Mouse (Mus musculus) midbrain, embryonic 12.5 days (tissue): ENCODE results near the gene Klf7. TPM values are rescaled to one million over a fixed set of nuclear protein-coding genes. Genes with fewer than 3 reads are reported as not detected.
A peak's percentile ranks its signal among the peaks of the same experiment; 100 is the strongest.

Experiments
- ATAC-seq: fragments of 200-750 bp; cut with Nextera tagmentation; 2 replicates; pipeline ENCODE4 v1.8.0; 2017; ENCODE audit warnings: low read depth, moderate TSS enrichment, moderate library complexity; ENCODE audit not compliant: low FRiP score
- H3K27ac ChIP-seq: fragments of 300-500 bp; sonication (generic); replicated peaks from 2 replicates; pipeline ENCODE4 v1.5.1; 2016; ENCODE audit warnings: mild to moderate bottlenecking
- H3K27me3 ChIP-seq: fragments of 300-500 bp; sonication (generic); 2 replicates; pipeline ENCODE4 v1.6.1; 2016; ENCODE audit warnings: mild to moderate bottlenecking
- H3K36me3 ChIP-seq: fragments of 300-500 bp; sonication (generic); 2 replicates; pipeline ENCODE4 v1.6.1; 2016
- H3K4me1 ChIP-seq: fragments of 300-500 bp; sonication (generic); 2 replicates; pipeline ENCODE4 v1.6.1; 2016
- H3K4me2 ChIP-seq: fragments of 300-500 bp; sonication (generic); replicated peaks from 2 replicates; pipeline ENCODE4 v1.6.1; 2016; ENCODE audit warnings: mild to moderate bottlenecking, moderate library complexity
- H3K4me3 ChIP-seq: fragments of 300-500 bp; sonication (generic); 2 replicates; pipeline ENCODE4 v1.5.1; 2016; ENCODE audit warnings: mild to moderate bottlenecking
- H3K9ac ChIP-seq: fragments of 300-500 bp; sonication (generic); replicated peaks from 2 replicates; pipeline ENCODE4 v1.6.1; 2016; ENCODE audit warnings: mild to moderate bottlenecking, moderate library complexity
- H3K9me3 ChIP-seq: fragments of 300-500 bp; sonication (generic); 2 replicates; pipeline ENCODE4 v1.6.1; 2016; ENCODE audit warnings: mild to moderate bottlenecking
- WGBS: fragments of 180-500 bp; shearing (Covaris S2); methylation state at CpG from one replicate; pipeline ENCODE4 v1.1.7; 2016; 5-methylcytosine and 5-hydroxymethylcytosine counted together
- polyA plus RNA-seq: library from polyadenylated mRNA; unstranded; fragments of >200 nt; fragmentation: Nextera tagmentation; extraction: Ambion mirVana; gene quantifications from 2 replicates; pipeline ENCODE4 v1.2.1, GENCODE M21; 2016

Klf7 gene
- polyA plus RNA-seq, 1 experiment from 2014 or later = 40.8 TPM

DNA sequence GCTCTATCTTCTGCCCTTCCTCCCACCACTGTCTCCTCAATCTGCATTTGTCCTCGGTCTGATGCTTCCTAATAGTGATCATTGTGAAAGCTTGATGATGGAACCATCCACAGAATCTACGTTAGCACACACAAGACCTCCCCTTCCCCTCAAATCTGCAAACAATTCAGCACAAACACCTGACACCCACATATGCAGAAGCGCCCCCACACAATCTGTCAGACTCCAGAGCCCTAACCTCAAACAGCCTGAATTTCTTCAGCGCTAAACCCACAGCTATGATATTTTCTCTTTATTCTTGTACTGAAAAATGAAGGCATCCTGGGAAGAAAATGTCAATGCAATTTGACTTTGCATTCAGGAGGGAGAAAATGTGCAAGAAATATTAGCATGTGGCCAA lies 66.1 kb downstream of the Klf7 start:
- ATAC-seq = no peak
- no peaks in the 10 kb centered on the region for H3K9me3 ChIP-seq
- no peaks in the 10 kb centered on the region for H3K36me3 ChIP-seq
- peaks cover 29% of the 10 kb centered on the region for H3K4me1 ChIP-seq
- no peak overlapping the region for H3K4me2 ChIP-seq
- H3K27ac ChIP-seq = peak overlapping the region; percentile 49
- 78% methylated on average over 4 of the region's 4 CpGs for WGBS
- no peak overlapping the region for H3K4me3 ChIP-seq
- no peak overlapping the region for H3K9ac ChIP-seq
- no peaks in the 10 kb centered on the region for H3K27me3 ChIP-seq

DNA sequence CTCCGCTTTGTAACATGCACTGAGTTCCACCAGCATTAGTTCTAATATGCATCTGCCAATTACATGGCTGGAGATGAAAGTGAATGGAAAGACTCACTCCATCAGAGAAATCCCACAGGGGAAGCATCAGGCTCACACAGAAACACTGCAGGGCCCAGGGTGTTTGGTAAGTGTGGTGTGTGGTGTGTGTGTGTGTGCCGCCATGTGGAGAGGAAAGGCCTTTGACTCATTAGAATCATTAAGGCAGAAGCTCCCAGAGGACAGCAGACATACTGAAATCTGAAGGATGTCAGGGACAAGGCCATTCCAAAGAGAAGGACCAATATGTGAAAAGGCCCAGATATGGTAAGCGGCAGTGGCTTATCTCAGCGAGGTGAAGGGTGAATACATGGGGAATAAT lies 66.9 kb downstream of the Klf7 start:
- H3K4me2 ChIP-seq = no peak overlapping the region
- H3K27ac ChIP-seq = peak overlapping the region; percentile 49
- WGBS = 68% methylated on average over 4 of the region's 4 CpGs
- H3K9me3 ChIP-seq = no peaks in the 10 kb centered on the region
- H3K27me3 ChIP-seq = no peaks in the 10 kb centered on the region
- ATAC-seq = no peak
- H3K4me3 ChIP-seq = no peak overlapping the region
- peaks cover 22% of the 10 kb centered on the region for H3K4me1 ChIP-seq
- H3K9ac ChIP-seq = no peak overlapping the region
- H3K36me3 ChIP-seq = no peaks in the 10 kb centered on the region

DNA sequence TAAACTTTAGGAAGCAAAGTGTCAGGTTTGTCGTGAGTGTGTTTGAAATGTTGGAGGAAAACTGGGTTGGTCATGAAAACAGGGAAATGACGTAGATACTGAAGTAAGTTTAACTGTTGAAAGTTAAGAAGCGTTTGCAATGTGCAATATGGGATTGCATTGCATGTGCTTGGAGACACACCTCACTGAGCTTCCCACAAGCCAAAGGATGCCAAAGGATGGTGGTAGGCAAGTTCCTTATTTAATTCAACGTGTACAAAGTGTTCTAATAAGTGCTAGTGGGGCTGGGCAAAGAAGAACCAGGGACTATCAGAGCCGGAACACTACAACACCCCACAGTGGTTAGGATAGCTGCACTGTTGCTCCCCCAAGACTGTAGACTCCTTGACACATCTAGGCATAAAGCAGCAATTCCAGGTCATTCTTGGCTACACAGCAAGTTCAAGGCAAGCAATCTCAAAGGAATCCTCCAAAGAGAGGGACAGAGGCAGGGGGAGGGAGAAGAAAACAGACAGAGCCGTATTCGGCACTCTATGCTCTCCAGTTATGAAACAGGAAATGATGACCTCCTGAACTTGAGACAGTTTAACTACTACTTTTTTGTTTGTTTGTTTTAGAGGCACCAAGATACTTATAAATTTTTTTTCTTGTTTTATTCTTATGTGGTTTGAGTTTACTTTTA lies 69.9 kb downstream of the Klf7 start:
- H3K27ac ChIP-seq = no peak overlapping the region
- ATAC-seq = no peak
- WGBS = 87% methylated on average over 7 of the region's 7 CpGs
- no peak overlapping the region for H3K4me3 ChIP-seq
- no peak overlapping the region for H3K4me2 ChIP-seq
- no peaks in the 10 kb centered on the region for H3K27me3 ChIP-seq
- H3K9me3 ChIP-seq = no peaks in the 10 kb centered on the region
- no peaks in the 10 kb centered on the region for H3K36me3 ChIP-seq
- H3K9ac ChIP-seq = no peak overlapping the region
- H3K4me1 ChIP-seq = peaks cover 15% of the 10 kb centered on the region; the same call in 1 of the 2 replicates

DNA sequence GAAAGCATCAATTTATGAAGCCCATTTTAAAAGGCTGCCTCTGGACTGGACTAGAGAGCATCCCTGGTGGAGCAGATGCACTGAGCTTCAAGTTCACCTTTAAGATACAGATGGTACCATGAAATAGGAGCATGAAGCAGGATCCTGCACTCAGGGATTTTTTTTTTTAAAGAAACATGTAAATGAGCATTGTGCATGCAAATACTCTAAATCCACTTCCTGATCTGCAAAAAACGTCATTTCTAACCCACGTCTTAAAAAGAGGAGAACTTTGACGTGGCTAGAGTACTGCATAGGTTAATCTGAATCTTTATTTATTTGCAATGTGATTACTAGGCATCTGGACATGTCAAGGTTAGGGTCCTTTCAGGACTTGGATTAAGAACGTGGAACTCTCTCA lies 73.5 kb downstream of the Klf7 start:
- WGBS = 87% methylated on average over 4 of the region's 4 CpGs
- no peaks in the 10 kb centered on the region for H3K4me1 ChIP-seq
- no peak for ATAC-seq

DNA sequence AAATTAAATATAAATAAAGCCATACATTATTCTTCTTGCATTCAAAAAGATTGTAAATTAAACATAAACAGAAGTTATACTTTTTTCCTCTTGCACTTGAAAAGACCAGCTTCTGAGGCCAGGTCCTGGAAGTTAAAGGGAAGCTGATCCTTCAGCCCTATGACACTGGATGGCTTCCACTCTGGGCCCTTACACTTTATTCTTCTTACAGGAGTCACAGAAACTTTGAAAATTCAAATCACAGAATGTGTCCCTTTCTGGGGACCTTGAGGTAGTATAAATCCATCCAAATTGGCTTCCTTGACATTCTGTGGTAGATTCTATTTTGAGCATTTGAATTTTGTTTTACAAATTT lies 75.3 kb downstream of the Klf7 start:
- H3K4me2 ChIP-seq = no peak overlapping the region
- H3K9me3 ChIP-seq = no peaks in the 10 kb centered on the region
- no peak overlapping the region for H3K4me3 ChIP-seq
- no peaks in the 10 kb centered on the region for H3K27me3 ChIP-seq
- no peak for ATAC-seq
- H3K27ac ChIP-seq = no peak overlapping the region
- no peaks in the 10 kb centered on the region for H3K36me3 ChIP-seq
- no peak overlapping the region for H3K9ac ChIP-seq
- no peaks in the 10 kb centered on the region for H3K4me1 ChIP-seq

More for the DNA sequence above, 73.5 kb downstream of the Klf7 start:
- Histone ChIP-seq H3K27ac (no peak overlapping the region), H3K4me3 (no peak overlapping the region), H3K9ac (no peak overlapping the region), H3K27me3 (no peaks in the 10 kb centered on the region), H3K4me2 (no peak overlapping the region), H3K36me3 (no peaks in the 10 kb centered on the region), H3K9me3 (no peaks in the 10 kb centered on the region)

DNA sequence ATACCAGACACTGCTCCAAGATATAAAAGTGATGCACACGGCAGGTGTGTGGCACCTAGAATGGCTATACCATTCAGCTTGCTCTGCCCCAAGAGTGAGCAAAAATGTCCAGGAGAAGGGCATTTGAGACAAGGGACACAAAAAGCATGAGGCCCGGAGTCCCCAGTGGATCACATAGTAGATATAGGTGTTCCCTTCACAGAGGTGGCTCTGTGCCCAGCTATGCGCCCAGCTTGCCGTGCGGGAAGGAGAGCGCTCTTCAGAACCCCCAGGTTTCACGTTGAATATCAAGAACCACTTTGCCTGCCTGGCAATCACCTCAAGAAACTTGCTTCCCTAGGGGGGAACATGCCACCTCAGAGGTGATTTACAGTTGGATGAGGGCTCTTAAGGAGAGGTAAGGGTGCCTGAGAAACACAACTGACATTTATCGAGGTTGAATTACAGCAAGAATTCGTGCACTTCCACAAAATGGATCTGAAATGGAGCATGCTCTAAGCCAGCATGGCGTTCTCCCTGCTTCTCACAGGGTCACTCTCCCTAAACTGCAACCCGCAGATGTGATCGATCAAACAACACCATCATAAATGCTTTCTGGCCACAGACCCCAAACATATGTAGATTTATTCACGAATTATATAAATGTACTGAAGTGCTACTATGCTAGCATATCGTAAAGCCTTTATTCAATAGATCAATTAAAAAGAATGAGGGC lies 75.8 kb downstream of the Klf7 start:
- H3K9ac ChIP-seq = no peak overlapping the region
- no peak overlapping the region for H3K4me3 ChIP-seq
- H3K36me3 ChIP-seq = peaks cover under 1% of the 10 kb centered on the region; the same call in 1 of the 2 replicates
- H3K4me2 ChIP-seq = no peak overlapping the region
- H3K27ac ChIP-seq = no peak overlapping the region
- WGBS = 91% methylated on average over 14 of the region's 14 CpGs
- no peaks in the 10 kb centered on the region for H3K4me1 ChIP-seq
- H3K27me3 ChIP-seq = no peaks in the 10 kb centered on the region
- no peaks in the 10 kb centered on the region for H3K9me3 ChIP-seq
- ATAC-seq = no peak

DNA sequence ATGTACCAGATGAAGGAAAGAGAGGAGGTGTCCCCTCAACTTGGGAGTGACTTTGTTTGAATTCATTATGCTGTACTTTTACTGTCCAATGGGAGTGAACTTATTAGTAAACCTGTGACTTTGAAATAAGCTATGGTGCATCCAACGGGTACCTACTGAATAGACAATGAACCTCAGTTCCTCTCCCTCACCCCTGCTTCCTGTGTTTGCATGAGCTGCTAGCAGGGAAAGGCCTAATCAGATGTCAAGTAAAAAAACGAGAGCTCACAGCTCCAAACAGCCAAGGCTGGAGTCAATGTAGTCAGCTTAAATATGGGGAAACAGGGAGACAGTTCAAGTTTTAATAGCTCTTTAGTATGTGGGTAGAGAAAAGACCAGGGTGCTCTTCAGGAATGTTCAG lies 77.5 kb downstream of the Klf7 start:
- no peak overlapping the region for H3K4me2 ChIP-seq
- 50% methylated on average over 2 of the region's 2 CpGs for WGBS
- no peak overlapping the region for H3K9ac ChIP-seq

DNA sequence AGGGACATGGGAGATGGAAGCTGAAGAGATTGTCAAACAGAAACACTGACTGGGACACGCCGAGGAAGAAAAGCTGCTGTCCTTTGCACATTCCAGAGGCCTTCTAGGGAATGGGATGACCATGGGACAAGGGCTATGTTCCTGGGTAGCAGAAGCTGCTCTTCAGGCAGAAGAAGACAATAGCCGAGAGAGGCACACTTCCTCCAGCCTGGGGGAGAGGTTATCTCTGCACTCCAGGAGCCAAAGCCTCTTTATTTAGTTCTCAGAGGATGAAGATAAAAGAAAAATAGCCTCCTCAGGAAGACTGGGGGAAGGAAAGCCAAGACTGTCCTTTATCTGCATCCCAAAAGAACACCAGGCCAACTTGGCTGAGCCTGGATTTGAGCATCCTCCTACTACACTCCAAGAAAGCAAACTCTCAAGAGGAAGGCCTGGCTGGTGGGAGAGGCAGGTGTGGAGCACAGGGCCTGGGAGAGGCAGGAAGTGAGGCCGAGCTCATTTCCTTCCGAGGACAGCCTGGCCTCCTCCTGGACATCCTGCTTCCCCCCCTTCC lies 81.2 kb downstream of the Klf7 start:
- Histone ChIP-seq H3K4me3 (no peak overlapping the region), H3K4me2 (no peak overlapping the region), H3K4me1 (peaks cover 19% of the 10 kb centered on the region), H3K27me3 (no peaks in the 10 kb centered on the region), H3K27ac (peak overlapping the region; percentile 30; the same call in 1 of the 2 replicates), H3K9ac (no peak overlapping the region), H3K9me3 (no peaks in the 10 kb centered on the region), H3K36me3 (peaks cover 4% of the 10 kb centered on the region; the same call in 1 of the 2 replicates)
- WGBS = 53% methylated on average over 5 of the region's 5 CpGs
- no peak for ATAC-seq

More for the DNA sequence above, 77.5 kb downstream of the Klf7 start:
- no peak for ATAC-seq
- Histone ChIP-seq H3K36me3 (peaks cover 4% of the 10 kb centered on the region; the same call in 1 of the 2 replicates), H3K4me1 (no peaks in the 10 kb centered on the region), H3K9me3 (no peaks in the 10 kb centered on the region), H3K27ac (no peak overlapping the region), H3K4me3 (no peak overlapping the region), H3K27me3 (no peaks in the 10 kb centered on the region)

DNA sequence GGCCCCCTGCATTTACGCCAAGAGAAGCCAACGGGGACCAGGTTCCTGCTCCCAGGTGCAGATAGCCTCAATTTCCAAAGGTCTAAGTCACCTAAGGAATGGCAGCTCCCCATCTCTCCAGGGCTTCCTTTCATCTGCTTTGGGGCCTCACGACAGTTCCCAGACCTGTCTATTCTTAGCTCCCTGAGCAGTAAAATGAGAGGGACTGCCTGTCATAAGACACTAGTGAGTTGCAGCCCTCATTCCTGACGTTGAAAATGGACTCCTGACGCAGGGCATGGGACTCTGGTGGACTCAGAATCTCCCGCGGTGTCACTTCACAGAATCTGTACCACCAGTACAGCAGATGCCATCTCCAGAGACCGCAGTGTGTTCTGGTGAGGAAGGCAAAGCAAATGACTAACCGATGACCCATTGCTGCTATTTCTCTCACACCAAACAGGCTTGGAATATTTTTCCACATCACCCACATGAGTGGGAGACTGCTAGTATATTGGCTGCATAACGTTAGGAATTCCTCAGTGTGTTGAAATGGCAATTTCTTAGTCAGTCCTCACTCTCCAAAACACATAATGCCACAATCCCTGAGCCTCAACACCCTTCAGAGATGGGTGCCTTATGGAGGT lies 81.9 kb downstream of the Klf7 start:
- peaks cover 7% of the 10 kb centered on the region for H3K36me3 ChIP-seq
- no peak overlapping the region for H3K4me2 ChIP-seq
- no peak for ATAC-seq
- peaks cover 19% of the 10 kb centered on the region for H3K4me1 ChIP-seq
- no peaks in the 10 kb centered on the region for H3K9me3 ChIP-seq
- H3K9ac ChIP-seq = no peak overlapping the region
- H3K27ac ChIP-seq = 0 out of 2 replicates have a peak overlapping the region, but pooled peaks have one; percentile 30
- 86% methylated on average over 10 of the region's 10 CpGs for WGBS
- no peak overlapping the region for H3K4me3 ChIP-seq
- no peaks in the 10 kb centered on the region for H3K27me3 ChIP-seq

DNA sequence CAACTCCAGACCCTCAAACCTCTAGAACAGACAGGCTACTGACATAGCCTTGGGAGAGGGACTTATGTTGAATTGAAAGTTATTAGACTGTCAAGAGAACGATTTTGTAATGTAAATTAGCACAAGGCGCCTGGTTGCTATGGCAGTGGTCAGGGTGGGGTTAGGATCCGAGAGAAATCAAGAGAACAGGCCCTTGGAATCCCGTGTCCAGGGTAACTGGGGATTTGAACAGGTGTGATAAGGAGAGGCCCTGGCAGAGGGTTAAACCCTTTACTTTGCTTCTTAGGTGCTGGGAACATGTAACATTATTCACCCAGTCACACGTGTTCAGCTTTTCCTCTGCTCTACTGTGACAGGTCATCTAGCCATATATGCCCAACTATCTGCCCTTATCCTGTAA lies 83.7 kb downstream of the Klf7 start:
- H3K27me3 ChIP-seq = no peaks in the 10 kb centered on the region
- peaks cover 19% of the 10 kb centered on the region for H3K4me1 ChIP-seq
- no peak overlapping the region for H3K9ac ChIP-seq
- 0 out of 2 replicates have a peak overlapping the region, but pooled peaks have one; percentile 25 for H3K27ac ChIP-seq
- H3K9me3 ChIP-seq = no peaks in the 10 kb centered on the region
- 34% methylated on average over 5 of the region's 5 CpGs for WGBS
- ATAC-seq = peak; percentile 48; the same call in 1 of the 2 replicates
- H3K4me2 ChIP-seq = no peak overlapping the region
- H3K4me3 ChIP-seq = no peak overlapping the region
- peaks cover 20% of the 10 kb centered on the region for H3K36me3 ChIP-seq

DNA sequence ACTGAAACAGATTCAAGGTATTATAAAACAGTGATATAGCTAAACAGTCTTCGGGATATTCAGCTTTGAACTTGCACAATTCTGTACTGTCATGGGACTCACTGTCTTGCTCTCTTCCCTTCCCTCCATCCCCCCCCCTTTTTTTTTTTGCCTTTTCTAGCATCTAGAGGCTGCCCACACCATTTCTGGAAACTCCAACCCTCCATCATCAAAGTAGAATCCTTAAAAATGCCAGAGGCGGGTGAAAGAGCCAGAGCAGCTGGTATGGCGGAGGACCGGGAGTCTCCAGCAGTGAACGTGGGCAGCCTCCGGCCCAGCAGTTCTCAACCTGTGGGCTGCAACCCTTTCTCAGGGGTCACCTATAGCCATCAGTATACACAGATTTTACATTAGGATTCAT lies 84.3 kb downstream of the Klf7 start:
- H3K36me3 ChIP-seq = peaks cover 20% of the 10 kb centered on the region
- H3K27ac ChIP-seq = 0 out of 2 replicates have a peak overlapping the region, but pooled peaks have one; percentile 25
- no peak for ATAC-seq
- 85% methylated on average over 6 of the region's 6 CpGs for WGBS
- H3K27me3 ChIP-seq = no peaks in the 10 kb centered on the region
- no peaks in the 10 kb centered on the region for H3K9me3 ChIP-seq
- peaks cover 19% of the 10 kb centered on the region for H3K4me1 ChIP-seq
- H3K4me2 ChIP-seq = no peak overlapping the region
- no peak overlapping the region for H3K9ac ChIP-seq
- H3K4me3 ChIP-seq = no peak overlapping the region
